In the genomic region with DNA sequence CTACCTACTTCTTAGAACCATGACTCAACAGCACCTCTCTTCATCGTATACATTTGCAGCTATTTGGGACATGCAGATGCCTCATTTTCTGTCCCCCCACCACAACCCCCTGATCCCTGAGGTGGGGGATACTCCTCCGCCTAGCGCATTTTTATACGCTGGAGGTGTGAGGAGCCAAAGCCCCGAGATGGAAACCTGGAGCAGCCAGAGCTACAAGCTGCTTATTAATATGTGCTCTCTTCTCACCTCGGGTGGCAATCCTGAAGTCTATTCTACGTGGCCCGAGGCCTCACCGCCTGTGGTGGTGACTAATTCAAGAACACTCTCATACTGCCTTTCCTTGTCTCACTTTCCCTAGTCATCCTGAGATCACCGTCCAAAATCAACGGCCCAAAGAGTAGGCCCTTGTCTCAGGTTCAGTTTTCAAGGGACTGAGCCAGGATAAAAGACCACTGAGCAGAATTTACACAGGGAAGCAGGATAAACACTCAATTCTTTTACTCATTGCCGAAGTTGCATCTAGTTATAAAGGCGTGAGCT, we compare ENCODE assay signal across 28 mouse cellular contexts. TPM values are rescaled to one million over a fixed set of nuclear protein-coding genes. Genes with fewer than 3 reads are reported as not detected.
DNase-seq lines count a peak whose midpoint lies in the region; ATAC-seq lines count a peak whose summit lies in the region.
"Had no signal": no experiment of that assay in that cellular context is flagged by ENCODE, and none has a peak within 500 bp of the region (broad histone marks: within the 10 kb centered on the region; RNA-seq: fewer than 3 reads in every experiment).

No protein-coding gene starts in this region.

- no peak overlapping the region for H3K9ac ChIP-seq in midbrain, embryonic 16.5 days (ENCODE audit: low read depth, low read length)
- H3K9ac ChIP-seq: embryonic facial prominence, embryonic 13.5 days; embryonic facial prominence, embryonic 15.5 days; forebrain, embryonic 12.5 days had no signal

- peaks cover 10% of the 10 kb centered on the region for H3K4me1 ChIP-seq in midbrain, embryonic 16.5 days (ENCODE audit: control insufficient read depth, insufficient read depth, low read length)

- DNase-seq in 3134 (ENCODE audit: extremely low read depth, insufficient read length, low spot score) (peak; percentile 59), 3T3-L1 (ENCODE audit: low read depth, low spot score) (peak; percentile 55), R1 (ENCODE audit: low read depth, low spot score) (peak; percentile 22)
- DNase-seq in Muller cell, postnatal 12 days (ENCODE audit: inconsistent ontology term), result peak; percentile 7
- DNase-seq in layer of hippocampus, postnatal 14 days (ENCODE audit: low spot score in 2 of 2), result no peak
- no peak for DNase-seq in testis, postnatal 14 days (ENCODE audit: low spot score)
- no peak for DNase-seq in thymus, adult 18-20 months
- DNase-seq: adrenal gland, adult 2 months; adrenal gland, postnatal 10 days; adrenal gland, postnatal 25 days; cerebellum, adult 11 months; cerebellum, adult 18-20 months; cerebellum, adult 8-10 months; cerebellum, adult 9-11 months; cerebellum, postnatal 14 days; cerebellum, postnatal 36 days; embryo, embryonic 11 days had no signal

- no peak overlapping the region for H3K4me3 ChIP-seq in midbrain, embryonic 16.5 days (ENCODE audit: low read depth, low read length)
- H3K4me3 ChIP-seq: embryonic facial prominence, embryonic 13.5 days; embryonic facial prominence, embryonic 15.5 days; erythroblast, embryonic 14.5 days; forebrain, embryonic 10.5 days; forebrain, embryonic 12.5 days had no signal

- H3K27ac ChIP-seq in midbrain, embryonic 16.5 days (ENCODE audit: low read length), result no peak overlapping the region
- H3K27ac ChIP-seq: embryonic facial prominence, embryonic 13.5 days; embryonic facial prominence, embryonic 15.5 days; forebrain, embryonic 10.5 days; forebrain, embryonic 12.5 days had no signal

- no peak overlapping the region for H3K4me2 ChIP-seq in midbrain, embryonic 16.5 days (ENCODE audit: low read length)
- H3K4me2 ChIP-seq: embryonic facial prominence, embryonic 13.5 days; embryonic facial prominence, embryonic 15.5 days; forebrain, embryonic 12.5 days had no signal

- H3K9me3 ChIP-seq in midbrain, embryonic 16.5 days (replicated peaks; ENCODE audit: control insufficient read depth, low read length, poor library complexity, severe bottlenecking), result no peaks in the 10 kb centered on the region
- H3K9me3 ChIP-seq: embryonic facial prominence, embryonic 13.5 days; embryonic facial prominence, embryonic 15.5 days; forebrain, embryonic 10.5 days; forebrain, embryonic 12.5 days; G1E had no signal

- no peak for ATAC-seq in midbrain, embryonic 16.5 days
- ATAC-seq: forebrain, embryonic 14.5 days; forebrain, embryonic 16.5 days; Patski had no signal

- 92% methylated on average over 13 of the region's 13 CpGs for WGBS in midbrain, embryonic 16.5 days

- no peaks in the 10 kb centered on the region for H3K36me3 ChIP-seq in midbrain, embryonic 16.5 days (ENCODE audit: control insufficient read depth, insufficient read depth, low read length)
- H3K36me3 ChIP-seq: embryonic facial prominence, embryonic 13.5 days; embryonic facial prominence, embryonic 15.5 days; forebrain, embryonic 10.5 days; forebrain, embryonic 12.5 days; G1E had no signal

- no peaks in the 10 kb centered on the region for H3K27me3 ChIP-seq in midbrain, embryonic 16.5 days (ENCODE audit: control insufficient read depth, insufficient read depth, low read depth, low read length)
- H3K27me3 ChIP-seq: embryonic facial prominence, embryonic 13.5 days; embryonic facial prominence, embryonic 15.5 days; forebrain, embryonic 12.5 days; Patski had no signal

RNA-seq across cellular contexts. Expression of gene Pdss2, which starts 3.9 kb away (rescaled TPM):
- total RNA-seq in layer of hippocampus, postnatal 14 days (2021), result 10 to 100 TPM; 16.0 to 17.7 TPM
- 16.8 and 21.6 TPM in 2 replicates for polyA plus RNA-seq in midbrain, embryonic 16.5 days (2015; fragmentation: Nextera tagmentation; extraction: Ambion mirVana)

RNA-seq across cellular contexts. Expression of gene 9030612E09Rik, which starts 42.9 kb away (rescaled TPM):
- total RNA-seq in layer of hippocampus, postnatal 14 days (2021), result 1 to 10 TPM; 1.4 to 2.2 TPM
- 1.8 and 2.6 TPM in 2 replicates for polyA plus RNA-seq in midbrain, embryonic 16.5 days (2015; fragmentation: Nextera tagmentation; extraction: Ambion mirVana)
- total RNA-seq: common myeloid progenitor, adult 5-6 weeks; G1E had no signal
- polyA plus RNA-seq: erythroblast, embryonic 14.5 days; G1E had no signal

RNA-seq across cellular contexts. Expression of gene Sobp, which starts 43.1 kb away (rescaled TPM):
- 10 to 100 TPM; 80.1 to 85.0 TPM for total RNA-seq in layer of hippocampus, postnatal 14 days (2021)
- 12.4 and 14.4 TPM in 2 replicates for polyA plus RNA-seq in midbrain, embryonic 16.5 days (2015; fragmentation: Nextera tagmentation; extraction: Ambion mirVana)
- total RNA-seq: common myeloid progenitor, adult 5-6 weeks had no signal
- polyA plus RNA-seq: erythroblast, embryonic 14.5 days; G1E had no signal

Comparison
In these comparisons a context has a peak if more than half of its experiments do, and no peak if none do; other contexts are left out.
1. DNase-seq: peak in 3134 (single experiment), 3T3-L1 (single experiment), Muller cell, postnatal 12 days (single experiment) and R1 (single experiment); none in layer of hippocampus, postnatal 14 days (0 of 2), testis, postnatal 14 days (single experiment) and thymus, adult 18-20 months (0 of 2).